Mouse (Mus musculus) lung, postnatal 4 days (tissue): Measurements from ENCODE around the gene Rnf167.

Source experiments
- DNase-seq, 2 experiments: peaks; one replicate each; pipeline ENCODE4 v3.0.0; 2021

The Rnf167 gene

DNA sequence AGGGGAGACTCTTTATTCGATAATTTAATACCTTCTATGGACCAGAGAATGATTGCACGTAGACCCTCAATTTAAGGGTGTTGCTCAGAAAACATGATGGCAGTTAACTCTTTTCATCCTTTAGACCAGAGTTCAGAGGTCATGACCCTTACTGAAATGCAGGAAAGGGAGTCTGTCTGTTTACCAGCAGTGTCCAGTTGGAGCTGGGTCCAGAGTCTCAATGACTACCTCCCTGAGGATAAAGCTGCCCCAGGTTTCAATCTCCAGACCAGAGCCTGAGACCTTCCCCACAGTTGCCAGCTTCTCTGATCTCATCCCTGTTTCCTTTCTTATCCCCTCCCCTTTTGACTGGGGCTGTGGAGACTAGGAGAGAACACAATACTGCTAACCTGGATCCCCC lies 31.5 kb downstream of the Rnf167 start:
- DNase-seq = no peak

GRCm38 (mm10) chr11:70679361-70679760 lies 32.3 kb downstream of the Rnf167 start:
- DNase-seq = no peak

DNA sequence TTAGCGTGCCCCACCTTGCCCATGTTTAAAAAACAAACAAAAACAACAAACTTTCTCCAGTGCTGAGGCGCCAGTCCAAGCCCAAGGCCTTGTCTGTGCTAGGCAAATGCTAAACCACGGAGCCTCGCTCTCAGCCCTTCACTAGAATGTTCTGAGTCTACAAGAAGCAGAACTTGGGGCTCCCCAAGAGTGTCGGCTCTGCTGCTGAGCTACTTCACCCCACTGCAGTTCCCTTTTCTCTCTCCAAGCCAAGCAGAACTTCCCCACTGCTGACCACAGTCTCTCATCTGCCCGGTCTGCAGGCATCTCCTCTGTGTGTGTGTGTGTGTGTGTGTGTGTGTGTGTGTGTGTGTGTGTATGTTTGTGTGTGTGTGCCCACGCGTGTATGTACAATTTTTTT lies 32.9 kb downstream of the Rnf167 start:
- peak; percentile 58 to 62 for DNase-seq

GRCm38 (mm10) chr11:70681170-70681569 lies 34.1 kb downstream of the Rnf167 start:
- DNase-seq = no peak

GRCm38 (mm10) chr11:70681897-70682581 lies 35.0 kb downstream of the Rnf167 start:
- DNase-seq = peak in 1 of 2 experiments; percentile 63

DNA sequence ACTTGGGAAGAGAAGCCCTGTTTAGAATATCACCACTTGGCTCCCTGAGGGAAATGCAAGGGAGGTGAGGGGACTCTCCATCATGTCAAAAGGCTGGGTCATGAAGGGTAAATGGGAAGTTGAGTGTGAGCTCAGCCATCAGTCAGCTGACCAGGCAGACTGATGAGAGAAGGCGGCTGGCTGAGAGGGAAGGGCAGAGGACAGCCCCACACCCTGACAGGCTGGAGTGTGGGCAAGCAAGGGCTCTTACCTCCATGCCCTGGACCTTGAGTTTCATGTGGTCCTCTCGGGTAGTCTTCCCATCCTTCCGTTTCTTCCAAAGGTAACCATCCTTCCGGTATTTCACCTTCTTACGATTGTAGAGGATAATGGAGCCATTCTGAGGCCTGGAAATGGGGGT lies 36.6 kb downstream of the Rnf167 start:
- DNase-seq = no peak

GRCm38 (mm10) chr11:70686901-70687566 lies 40.0 kb downstream of the Rnf167 start:
- peak; percentile 44 for DNase-seq

GRCm38 (mm10) chr11:70687601-70688199 lies 40.7 kb downstream of the Rnf167 start, which contains the start of gene Camta2:
TSS of gene Camta2 (minus strand) at chr11:70688105.
- peak; percentile 92 to 93 for DNase-seq

DNA sequence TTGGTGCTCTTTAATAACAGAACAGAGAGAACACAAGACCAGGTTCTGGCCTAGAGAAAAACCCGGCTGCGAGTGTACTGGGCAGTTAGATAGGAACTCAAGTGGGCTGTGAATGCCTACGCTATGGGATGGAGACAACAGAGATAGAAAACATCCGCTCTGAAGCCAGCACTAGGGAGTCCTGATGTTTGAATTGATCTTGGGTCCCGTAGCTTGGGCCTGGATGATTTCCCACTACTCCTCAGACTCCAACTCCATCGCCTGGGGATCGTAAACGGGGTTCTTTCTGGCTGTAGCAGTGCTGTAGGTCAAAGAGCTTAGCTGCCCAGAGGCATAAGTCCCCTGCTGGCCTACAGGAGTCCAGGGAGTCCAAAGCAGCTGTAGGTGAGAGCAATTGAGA lies 41.3 kb downstream of the Rnf167 start:
- DNase-seq = no peak

- no peak for DNase-seq
Measured at GRCm38 (mm10) chr11:70689578-70689977, 42.5 kb downstream of the Rnf167 start.

DNA sequence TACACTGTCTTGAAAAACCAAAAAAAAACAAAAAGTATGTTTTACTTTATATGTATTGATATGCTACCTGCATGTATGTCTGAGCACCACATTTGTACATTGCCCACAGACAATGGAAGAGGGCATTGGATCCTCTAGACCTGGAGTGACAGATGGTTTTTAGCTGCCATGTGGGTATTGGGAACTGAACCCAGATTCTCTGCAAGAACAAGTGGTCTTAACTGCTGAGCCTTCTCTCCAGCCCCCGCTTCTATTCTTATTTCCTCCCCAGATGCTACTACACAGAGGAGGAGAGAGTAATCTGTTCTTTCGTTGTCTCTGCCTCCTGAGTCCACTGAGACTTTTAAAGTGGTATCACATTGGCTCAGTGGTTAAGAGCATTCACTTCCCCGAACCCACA lies 46.5 kb downstream of the Rnf167 start:
- no peak for DNase-seq

DNA sequence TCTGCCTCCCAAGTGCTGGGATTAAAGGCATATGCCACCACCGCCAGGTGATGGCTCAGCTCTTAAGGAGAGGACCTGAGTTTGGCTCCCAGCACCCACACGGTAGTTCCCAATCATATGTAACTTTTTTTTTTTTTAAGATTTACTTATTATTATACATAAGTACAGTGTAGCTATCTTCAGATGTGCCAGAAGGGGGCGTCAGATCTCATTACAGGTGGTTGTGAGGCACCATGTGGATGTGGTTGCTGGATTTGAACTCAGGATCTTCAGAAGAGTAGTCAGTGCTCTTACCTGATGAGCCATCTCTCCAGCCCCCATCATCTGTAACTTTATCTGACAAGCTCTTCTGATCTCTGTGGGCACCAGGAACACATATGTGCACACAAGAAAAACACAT lies 50.3 kb downstream of the Rnf167 start:
- no peak for DNase-seq

DNA sequence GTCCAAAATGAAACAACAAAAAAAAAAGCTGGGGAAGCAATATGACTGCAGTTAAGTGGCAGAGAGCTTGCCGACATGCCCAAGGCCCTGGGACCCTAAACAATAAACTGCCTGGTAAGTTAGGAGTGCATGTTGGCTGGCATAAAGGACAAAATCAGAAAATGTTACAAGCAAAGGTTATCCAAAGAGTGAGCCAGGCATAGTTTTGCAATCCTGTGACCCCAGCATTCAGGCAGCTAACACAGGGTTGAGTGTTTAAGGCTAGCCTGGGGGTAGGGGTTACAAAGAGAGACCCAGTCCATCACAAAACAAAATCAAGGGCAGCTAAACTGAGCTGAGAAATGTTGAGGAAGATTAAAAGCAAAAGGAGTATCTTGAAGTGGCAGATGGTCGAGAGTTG lies 52.0 kb downstream of the Rnf167 start:
- DNase-seq = no peak

- DNase-seq = peak; percentile 96 to 97
Measured at GRCm38 (mm10) chr11:70699722-70700556, 52.9 kb downstream of the Rnf167 start, which contains the start of the genes Inca1 and Kif1c. TSS of gene Inca1 (minus strand) at chr11:70700155. TSS of gene Kif1c (plus strand) at chr11:70700548.

- DNase-seq = peak; percentile 81 to 86
Measured at GRCm38 (mm10) chr11:70700613-70701012, 53.6 kb downstream of the Rnf167 start.
